Mouse (Mus musculus): ENCODE measurements around the gene Ryk. TPM values are rescaled to one million over a fixed set of nuclear protein-coding genes. Genes with fewer than 3 reads are reported as not detected.

Ryk gene
- total RNA-seq, 2 experiments from 2014 or later, result 35.6 to 40.0 TPM

- DNase-seq, result no peak
These were observed 116.6 kb downstream of the Ryk start for GRCm38 (mm10) chr9:102951091-102951994.

DNA sequence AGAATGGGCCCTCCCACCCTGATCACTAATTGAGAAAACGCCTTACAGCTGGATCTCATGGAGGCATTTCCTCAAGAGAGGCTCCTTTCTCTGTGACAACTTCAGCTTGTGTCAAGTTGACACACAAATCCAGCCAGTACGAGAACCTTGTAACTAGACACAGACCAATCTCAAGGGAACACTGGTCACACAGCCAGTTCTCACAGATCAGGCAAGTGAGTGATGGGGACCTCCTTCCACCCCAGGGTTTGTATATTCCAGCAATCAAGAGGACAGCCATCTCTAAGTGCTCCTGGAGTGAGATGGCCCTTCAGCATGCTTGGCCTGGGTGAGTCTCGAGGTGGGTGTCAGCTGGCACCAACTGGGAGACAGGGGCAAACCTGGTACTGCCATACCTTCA, 121.1 kb downstream of the Ryk start:
- no peak for DNase-seq

Other genes with a start within 250 kb of the Ryk start
- gene Anapc13, start 208.6 kb upstream of the Ryk start, total RNA-seq (2021), result 100 to 1,000 TPM; 357 to 368 TPM
- 10 to 100 TPM; 52.5 to 59.4 TPM for gene Cep63, start 208.4 kb upstream of the Ryk start, total RNA-seq (2021)
- gene Amotl2, start 118.2 kb upstream of the Ryk start, total RNA-seq (2021), result 10 to 100 TPM; 57.4 to 60.8 TPM
- 1 to 10 TPM; 1.8 to 3.8 TPM for gene Slco2a1, start 153.8 kb downstream of the Ryk start, total RNA-seq (2021)